Mouse (Mus musculus) gastrocnemius, adult 8-10 months (tissue): ENCODE measurements around the gene Maged1. TPM values are rescaled to one million over a fixed set of nuclear protein-coding genes. Genes with fewer than 3 reads are reported as not detected.
"Not testable (repeated sequence)": the region's sequence is repeated elsewhere in the genome, so short reads cannot be mapped to it uniquely, and the experiment has no call there.

ENCODE experiments used
- DNase-seq, 2 experiments: peaks; one replicate each; pipeline ENCODE4 v3.0.0; 2022; ENCODE audit warnings: low spot score in 2 of 2
- total RNA-seq, 4 experiments: library from RNA; stranded (reverse); gene quantifications; 2 replicates each; pipeline ENCODE4 v1.2.4; 2022

Maged1 gene
- 10 to 100 TPM; 10.6 to 16.0 (median 13.1) TPM for total RNA-seq

DNA sequence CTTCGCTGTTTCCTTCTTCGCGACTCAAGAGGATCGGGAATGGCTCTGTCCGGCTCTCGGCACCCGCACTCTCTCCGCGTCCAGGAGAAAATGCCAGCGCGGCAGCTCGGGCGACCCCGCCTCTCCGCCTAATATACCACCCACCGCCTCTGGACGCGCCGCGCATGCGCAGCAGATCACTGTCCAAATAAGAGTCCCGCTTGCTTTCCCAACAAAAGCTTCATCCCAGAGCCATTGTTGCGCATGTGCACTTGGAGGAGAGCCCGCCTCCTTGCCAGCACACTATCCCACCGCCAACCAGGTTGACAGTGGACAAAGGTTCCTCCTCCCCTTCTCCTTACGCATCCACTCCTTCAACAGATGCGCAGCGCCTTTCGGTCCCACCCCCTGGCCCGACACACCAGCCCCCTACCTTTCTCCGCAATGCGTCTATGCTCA lies at the start of gene Maged1:
Gene Maged1 (minus strand): TSS at position 226 of the 438 bp plus-strand sequence.
- DNase-seq = peak; percentile 55 to 78

DNA sequence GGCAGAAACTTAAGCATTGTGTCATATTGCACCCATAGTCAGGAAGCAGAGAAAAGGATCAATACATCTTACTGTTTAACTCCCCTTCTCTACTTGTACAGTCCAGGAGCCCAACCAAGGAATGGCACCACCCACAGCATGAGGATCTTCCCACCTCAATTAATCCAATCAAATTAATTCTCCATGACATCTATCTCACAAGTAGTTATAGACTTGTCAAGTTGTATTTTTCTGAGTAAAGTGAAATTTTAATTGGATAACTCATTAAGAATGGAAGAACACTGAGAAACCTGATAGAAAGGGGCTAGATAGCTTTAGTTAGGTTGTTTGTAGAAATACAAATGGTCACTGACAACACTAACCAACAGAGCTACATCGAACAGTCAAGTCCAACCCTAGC lies 38.3 kb upstream of the Maged1 start:
- no peak for DNase-seq

DNA sequence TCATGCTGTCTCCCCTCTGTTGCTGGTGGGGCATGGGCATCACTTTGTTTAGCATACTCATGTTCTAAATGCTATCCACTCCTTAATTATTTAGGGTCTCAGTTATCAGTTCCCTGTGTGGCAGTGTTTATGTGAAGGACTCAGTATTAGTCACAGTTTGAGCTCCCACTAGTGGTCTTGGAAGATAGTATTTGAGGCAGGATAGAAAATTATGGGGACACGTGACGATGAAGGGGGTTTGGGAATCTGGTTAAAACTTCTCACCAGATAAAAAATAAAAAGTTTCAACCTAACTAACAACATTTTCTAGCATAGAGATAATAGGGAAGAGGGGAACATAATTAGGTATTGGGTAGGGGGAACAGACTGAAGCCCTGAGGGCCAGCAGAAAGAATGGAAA lies 22.8 kb upstream of the Maged1 start:
- DNase-seq = no peak

DNA sequence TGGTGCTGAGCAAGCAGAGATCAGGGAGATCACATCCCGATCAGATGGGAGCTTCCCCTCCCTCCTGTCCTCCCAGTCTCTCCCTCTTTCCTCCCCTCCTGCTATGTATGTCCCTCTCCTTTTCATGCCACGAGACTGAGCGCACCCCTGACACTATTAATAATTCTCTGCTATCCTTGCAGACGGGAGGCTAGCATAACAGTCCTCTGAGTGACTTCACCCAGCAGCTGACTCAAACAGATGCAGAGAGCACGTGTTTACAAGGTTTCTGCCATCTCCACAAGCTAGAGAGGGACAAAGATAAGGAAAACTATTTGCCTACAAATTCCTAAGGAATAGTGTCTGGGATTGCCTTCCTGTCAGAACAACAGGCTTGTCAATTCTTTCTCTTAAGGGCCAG lies 20.4 kb upstream of the Maged1 start:
- DNase-seq = no peak

DNA sequence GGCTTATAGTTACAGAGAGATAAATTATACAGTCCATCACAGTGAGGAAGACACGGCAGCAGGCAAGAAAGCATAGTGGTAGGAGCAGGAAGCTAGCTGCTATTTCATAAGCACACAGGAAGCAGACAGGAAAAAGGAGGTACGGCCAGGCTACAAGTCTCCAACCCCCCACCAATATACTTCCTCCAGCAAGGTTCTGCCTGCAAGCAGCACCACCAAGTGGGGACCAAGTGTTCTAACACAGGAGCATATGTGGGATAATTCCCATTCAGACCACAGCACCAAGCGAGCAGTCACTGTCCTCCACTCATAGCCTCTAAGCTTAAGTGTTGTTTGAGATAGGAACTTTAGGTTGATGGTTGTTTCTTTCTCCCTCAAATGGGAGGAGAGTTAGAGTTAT lies 6.3 kb upstream of the Maged1 start:
- DNase-seq = no peak

DNA sequence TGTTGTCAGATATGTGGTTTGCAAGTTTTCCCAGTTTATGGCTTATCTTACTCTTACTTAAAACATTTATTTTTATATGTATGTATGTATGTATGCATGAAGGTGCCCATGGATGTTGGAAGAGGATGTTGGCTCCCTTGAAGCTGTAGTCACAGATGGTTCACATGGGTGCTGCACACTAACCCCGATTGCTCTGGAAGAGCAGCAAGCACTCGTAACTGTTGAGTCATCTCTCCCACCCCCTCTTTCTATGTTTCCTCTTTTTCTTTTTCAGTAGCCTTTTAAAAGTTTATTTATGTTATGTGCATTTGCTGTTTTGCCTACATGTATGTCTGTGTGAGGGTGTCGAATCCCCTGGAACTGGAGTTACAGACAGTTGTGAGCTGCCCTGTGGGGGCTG lies 4.0 kb upstream of the Maged1 start:
- DNase-seq = no peak

DNA sequence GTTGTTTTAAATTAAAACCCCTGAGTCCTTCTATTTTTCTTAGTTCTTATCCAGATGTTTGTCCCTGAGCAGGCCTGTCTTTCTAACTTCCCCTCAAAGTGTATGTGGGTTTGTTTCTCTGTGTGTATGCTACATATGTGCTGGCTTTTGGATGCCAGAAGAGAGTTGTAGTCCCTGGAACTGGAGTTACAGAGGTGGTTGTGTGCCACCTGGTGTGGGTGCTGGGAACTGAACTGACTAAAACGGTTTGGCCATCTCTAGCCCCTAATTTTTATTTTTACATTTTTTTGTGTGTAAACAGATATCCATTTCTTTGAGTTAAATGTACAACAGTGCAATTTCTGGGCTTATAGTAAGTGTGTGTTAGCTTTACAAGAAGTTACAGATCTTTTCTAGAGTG lies 3.0 kb upstream of the Maged1 start:
- DNase-seq = no peak

DNA sequence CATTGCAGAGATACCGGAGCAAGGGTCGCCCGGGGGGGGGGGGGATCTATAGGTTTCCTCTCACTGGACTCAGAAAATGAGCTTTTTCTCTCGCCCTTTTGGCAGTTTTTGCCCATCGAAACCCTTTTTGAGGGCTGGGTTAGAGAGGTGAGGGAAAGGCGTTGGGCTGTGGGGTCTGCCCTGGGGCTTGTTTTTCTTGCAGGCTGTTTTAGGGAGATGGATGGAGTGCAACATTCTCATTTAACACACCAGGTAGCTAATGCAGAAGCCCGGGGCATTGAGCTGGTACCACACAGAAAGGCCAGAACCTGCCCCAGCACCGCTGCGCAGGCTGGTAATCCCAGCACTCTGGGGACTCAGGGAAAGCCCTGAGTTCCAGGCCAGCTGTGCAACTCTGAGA lies 593 bp upstream of the Maged1 start:
- no peak for DNase-seq

DNA sequence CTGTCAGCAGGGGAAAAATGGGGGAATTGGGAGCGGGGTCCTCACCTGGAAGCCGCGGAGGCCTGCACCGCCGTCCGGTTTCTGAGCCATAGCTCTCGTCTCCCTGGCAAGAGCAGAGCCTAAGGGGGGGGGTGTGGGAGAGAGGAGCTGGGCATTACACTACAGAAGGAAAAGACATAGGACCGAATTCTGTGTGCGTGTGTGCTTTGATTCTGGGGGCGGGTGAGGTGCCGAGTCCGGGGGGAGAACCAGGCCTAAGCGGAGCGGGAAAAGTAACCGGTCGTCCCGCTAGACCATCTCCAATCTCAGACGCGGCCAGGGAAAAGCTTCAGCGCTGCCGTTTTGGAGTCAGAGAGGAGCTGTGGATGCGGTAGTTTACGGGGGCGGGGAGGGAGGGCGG lies 737 bp downstream of the Maged1 start:
- no peak for DNase-seq

DNA sequence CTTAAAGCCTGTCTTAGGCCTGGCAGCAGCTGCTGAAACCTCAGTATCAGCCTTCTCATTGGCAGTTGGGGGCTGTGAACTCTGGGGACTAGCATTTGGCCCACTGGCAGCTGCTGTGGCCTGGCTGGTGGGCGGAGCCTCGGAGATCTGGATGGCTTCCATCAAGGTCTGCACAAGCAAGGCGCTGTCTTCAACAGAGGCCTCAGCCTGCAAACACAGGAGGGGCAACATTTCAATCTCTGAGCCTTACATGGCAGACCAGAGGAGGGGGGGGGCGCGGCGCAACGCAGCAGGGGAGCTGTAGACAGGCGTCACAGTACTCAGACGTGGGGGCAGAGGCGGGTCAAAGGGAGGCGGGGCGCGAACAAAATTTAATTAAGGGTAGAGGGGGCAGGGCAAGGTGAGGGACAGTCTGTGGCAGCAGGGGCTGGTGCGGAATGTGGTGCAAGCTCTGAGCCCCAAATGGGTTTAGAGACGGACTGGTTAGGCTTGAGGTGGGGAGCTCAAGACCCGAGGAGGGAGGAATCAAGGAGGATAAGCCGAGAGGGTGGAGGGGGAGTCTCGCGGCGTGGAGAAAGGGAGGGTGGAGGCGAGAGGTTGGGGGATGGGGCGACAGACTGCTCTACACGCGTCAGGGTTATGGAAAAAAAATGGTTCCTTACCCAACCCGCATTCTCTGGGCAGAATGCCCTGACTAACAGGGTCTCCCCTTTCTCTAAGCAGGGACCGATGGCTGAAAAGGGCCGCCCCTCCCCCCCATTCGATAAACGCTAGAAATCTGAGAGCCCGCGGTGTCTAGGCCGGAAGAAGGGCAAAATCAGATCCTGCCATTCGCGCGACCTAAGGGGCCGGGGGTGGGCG lies 1.4 kb downstream of the Maged1 start:
- DNase-seq = peak in 1 of 2 experiments; percentile 38

DNA sequence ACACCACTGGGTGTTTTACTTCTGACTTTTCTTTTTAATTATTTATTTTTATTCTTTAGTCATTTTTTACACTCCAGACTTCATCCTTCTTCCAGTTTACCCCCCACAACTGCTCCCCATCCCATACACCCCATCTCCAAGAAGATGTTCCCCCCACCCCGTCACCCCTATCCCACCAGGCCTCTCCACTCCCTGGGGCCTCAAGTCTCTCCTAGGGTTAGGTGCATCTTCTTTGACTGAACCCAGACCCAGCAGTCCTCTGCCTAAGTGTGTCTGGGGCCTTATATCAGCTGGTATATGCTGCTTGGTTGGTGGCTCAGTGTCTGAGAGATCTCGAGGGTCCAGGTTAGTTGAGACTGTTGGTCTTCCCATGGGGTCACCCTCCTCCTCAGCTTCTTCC lies 7.6 kb downstream of the Maged1 start:
- DNase-seq = no peak

DNA sequence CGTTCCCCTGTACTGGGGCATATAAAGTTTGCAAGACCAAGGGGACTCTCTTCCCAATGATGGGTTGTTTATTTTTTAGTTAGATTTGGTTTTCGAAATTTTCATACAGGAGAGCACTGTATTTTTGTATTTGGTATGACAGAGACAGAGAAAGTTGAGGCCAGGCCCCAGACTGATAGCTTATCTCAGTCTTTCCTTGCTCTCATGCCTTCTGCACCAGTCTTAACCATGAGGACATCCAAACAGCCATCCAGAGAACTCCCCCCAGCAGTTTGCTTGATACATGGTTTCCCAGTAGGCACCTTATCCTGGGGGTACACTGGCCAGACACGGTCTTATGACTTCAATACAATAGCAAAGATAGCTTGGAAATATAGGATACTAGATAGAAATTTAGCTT lies 11.6 kb downstream of the Maged1 start:
- DNase-seq = no peak

DNA sequence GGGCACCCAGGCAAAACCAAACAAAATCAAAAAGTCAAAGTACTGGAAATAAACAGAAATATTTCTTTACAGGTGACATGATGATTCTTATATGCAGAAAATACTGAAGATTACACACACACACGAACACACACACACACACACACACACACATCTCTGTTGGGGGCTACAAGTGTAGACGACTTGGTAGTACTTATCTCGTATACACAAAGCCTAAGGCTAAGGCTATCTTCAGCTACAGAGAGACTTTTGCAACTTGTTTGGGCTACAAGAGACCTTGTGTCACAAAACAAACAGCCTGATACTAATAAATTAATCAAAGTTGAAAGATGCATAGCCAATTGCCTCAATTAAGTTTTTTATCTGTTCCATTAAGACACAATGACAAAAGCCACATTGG lies 19.8 kb downstream of the Maged1 start:
- no peak for DNase-seq

DNA sequence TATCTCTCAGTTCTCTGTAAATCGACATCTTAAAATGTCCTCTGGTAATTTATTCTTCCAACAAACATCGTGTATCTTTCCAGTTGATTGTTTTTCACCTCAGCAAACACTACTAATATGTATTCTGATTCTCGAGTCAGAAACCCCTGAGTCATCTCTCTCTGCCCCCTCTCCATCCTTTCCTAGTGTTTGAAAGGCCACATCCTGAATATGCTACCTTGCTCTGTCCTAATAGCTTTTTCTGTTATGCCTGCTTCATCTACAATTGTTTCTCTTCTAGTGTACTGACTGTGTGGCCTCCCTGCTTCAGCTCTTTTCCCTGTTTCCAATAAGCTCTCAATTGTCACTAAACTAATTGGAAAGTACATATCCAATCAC lies 33.5 kb downstream of the Maged1 start:
- DNase-seq = no peak

DNA sequence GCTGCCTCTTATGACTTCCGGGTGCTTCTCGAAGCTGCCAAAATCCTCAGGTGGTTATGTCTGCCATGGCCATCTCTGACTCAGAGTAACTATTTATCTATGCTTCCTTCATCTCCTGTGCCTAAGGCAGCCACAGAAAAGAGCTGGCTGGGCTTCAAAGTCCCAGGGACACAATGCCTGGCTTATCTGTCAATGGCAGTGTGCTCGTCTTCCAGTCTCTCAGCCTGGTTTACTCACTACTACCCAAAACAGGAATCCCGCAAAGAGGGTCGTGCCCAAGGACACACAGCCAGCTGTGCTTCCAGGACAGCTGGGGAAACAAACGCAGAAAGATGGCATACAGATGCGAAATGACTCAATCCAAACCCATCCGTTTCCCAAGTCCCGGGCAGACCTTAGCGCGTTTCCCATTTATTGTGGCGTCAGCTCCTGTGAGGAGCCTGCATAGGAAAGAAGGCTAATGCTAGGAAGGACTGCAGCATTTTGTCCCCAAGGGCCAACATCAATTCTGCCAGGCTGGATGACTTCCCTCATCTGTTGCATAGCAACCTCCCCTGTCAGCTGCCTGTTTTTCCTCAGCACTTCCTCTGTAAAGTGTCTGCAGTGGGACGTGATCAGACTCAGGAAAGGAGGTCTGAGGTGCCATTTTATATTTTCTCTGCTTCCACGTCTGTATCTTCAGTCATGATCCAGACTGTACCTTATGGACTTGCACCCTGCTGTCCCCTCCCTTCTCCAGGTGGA lies 34.1 kb downstream of the Maged1 start:
- DNase-seq = not testable (repeated sequence)

DNA sequence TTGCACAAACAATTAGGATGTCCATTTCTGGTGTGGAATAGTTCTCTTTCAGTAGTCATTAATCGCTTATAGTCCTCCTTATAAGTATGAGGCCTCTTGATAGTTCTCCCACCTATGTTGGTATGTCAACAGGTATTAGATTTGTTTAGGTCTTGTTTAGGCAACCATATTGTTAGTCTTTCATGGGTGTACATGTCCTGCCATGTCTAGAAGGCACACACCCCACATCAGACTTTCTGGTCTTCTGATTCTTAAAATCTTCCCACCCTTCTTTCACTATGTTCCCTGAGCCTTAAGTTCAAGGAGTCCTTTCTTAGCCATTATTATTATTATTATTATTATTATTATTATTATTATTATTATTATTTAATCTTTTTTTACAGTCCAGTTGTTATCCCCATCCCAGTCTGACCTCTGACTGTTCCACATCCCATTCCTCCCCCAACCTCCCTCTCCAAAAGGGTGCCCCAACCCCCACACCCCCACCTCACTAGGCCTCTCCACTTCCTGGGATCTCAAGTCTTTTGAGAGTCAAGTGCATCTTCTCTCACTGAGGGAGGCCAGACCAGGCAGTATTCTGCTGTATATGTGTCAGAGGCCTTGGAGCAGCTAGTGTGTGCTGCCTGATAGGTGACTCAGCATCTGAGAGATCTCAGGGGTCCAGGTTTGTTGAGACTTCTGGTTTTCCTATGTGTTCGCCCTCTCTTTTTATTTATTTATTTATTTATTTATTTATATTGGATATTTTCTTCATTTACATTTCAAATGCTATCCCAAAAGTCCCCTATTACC lies 55.7 kb downstream of the Maged1 start:
- DNase-seq = no peak

Other genes starting within 250 kb of the Maged1 start
- gene Fam90a1b, start 175.4 kb downstream of the Maged1 start, total RNA-seq = not detected
- 100 to 1,000 TPM; 167 to 199 (median 180) TPM for gene Apoo, start 175.0 kb downstream of the Maged1 start, total RNA-seq
- gene Gspt2, start 93.9 kb upstream of the Maged1 start, total RNA-seq = under 1 TPM; 0.12 to 0.56 (median 0.38) TPM
- gene Zxdb, start 182.4 kb upstream of the Maged1 start, total RNA-seq = 1 to 10 TPM; 2.1 to 3.7 (median 2.5) TPM